Mouse (Mus musculus): ENCODE data around the gene Adamtsl3. TPM values are rescaled to one million over a fixed set of nuclear protein-coding genes. Genes with fewer than 3 reads are reported as not detected.

The Adamtsl3 gene
- polyA plus RNA-seq, 1 experiment: not detected

GRCm38 (mm10) chr7:82329831-82330230 lies 5.7 kb upstream of the Adamtsl3 start:
- Histone ChIP-seq H3K4me3 (ENCODE audit: insufficient read depth, low read length) (no peak overlapping the region), H3K27ac (ENCODE audit: insufficient read depth, low read depth, low read length) (no peak overlapping the region), H3K4me1 (ENCODE audit: control insufficient read depth, insufficient read depth, low read length) (no peaks in the 10 kb centered on the region)
- TF ChIP-seq POLR2A (IDR thresholded peaks at IDR 0.05; ENCODE audit: borderline replicate concordance, low read depth, low read length) (no peak), CTCF (IDR thresholded peaks at IDR 0.05; ENCODE audit: low read depth, low read length) (no peak)

GRCm38 (mm10) chr7:82330860-82331259 lies 4.6 kb upstream of the Adamtsl3 start:
- TF ChIP-seq CTCF (IDR thresholded peaks at IDR 0.05; ENCODE audit: low read depth, low read length) (no peak), POLR2A (IDR thresholded peaks at IDR 0.05; ENCODE audit: borderline replicate concordance, low read depth, low read length) (no peak)

GRCm38 (mm10) chr7:82334000-82334399 lies 1.5 kb upstream of the Adamtsl3 start:
- no peaks in the 10 kb centered on the region for H3K4me1 ChIP-seq (ENCODE audit: control insufficient read depth, insufficient read depth, low read length)
- no peak overlapping the region for H3K27ac ChIP-seq (ENCODE audit: insufficient read depth, low read depth, low read length)
- H3K4me3 ChIP-seq (ENCODE audit: insufficient read depth, low read length): no peak overlapping the region
- no peak for TF ChIP-seq POLR2A (IDR thresholded peaks at IDR 0.05; ENCODE audit: borderline replicate concordance, low read depth, low read length)
- TF ChIP-seq CTCF (IDR thresholded peaks at IDR 0.05; ENCODE audit: low read depth, low read length): no peak

More at GRCm38 (mm10) chr7:82330860-82331259, 4.6 kb upstream of the Adamtsl3 start:
- no peak overlapping the region for H3K4me3 ChIP-seq (ENCODE audit: insufficient read depth, low read length)
- no peak overlapping the region for H3K27ac ChIP-seq (ENCODE audit: insufficient read depth, low read depth, low read length)
- no peaks in the 10 kb centered on the region for H3K4me1 ChIP-seq (ENCODE audit: control insufficient read depth, insufficient read depth, low read length)

- TF ChIP-seq POLR2A (IDR thresholded peaks at IDR 0.05; ENCODE audit: borderline replicate concordance, low read depth, low read length): no peak
- no peak for TF ChIP-seq CTCF (IDR thresholded peaks at IDR 0.05; ENCODE audit: low read depth, low read length)
- no peaks in the 10 kb centered on the region for H3K4me1 ChIP-seq (ENCODE audit: control insufficient read depth, insufficient read depth, low read length)
- no peak overlapping the region for H3K27ac ChIP-seq (ENCODE audit: insufficient read depth, low read depth, low read length)
- H3K4me3 ChIP-seq (ENCODE audit: insufficient read depth, low read length): no peak overlapping the region
Measured at GRCm38 (mm10) chr7:82336132-82336531, 638 bp downstream of the Adamtsl3 start.

GRCm38 (mm10) chr7:82338121-82338520 lies 2.6 kb downstream of the Adamtsl3 start:
- H3K27ac ChIP-seq (ENCODE audit: insufficient read depth, low read depth, low read length): no peak overlapping the region
- H3K4me3 ChIP-seq (ENCODE audit: insufficient read depth, low read length): no peak overlapping the region
- TF ChIP-seq POLR2A (IDR thresholded peaks at IDR 0.05; ENCODE audit: borderline replicate concordance, low read depth, low read length) (no peak), CTCF (IDR thresholded peaks at IDR 0.05; ENCODE audit: low read depth, low read length) (no peak)
- H3K4me1 ChIP-seq (ENCODE audit: control insufficient read depth, insufficient read depth, low read length): no peaks in the 10 kb centered on the region

GRCm38 (mm10) chr7:82338532-82338931 lies 3.0 kb downstream of the Adamtsl3 start:
- no peaks in the 10 kb centered on the region for H3K4me1 ChIP-seq (ENCODE audit: control insufficient read depth, insufficient read depth, low read length)
- H3K27ac ChIP-seq (ENCODE audit: insufficient read depth, low read depth, low read length): no peak overlapping the region
- TF ChIP-seq CTCF (IDR thresholded peaks at IDR 0.05; ENCODE audit: low read depth, low read length) (no peak), POLR2A (IDR thresholded peaks at IDR 0.05; ENCODE audit: borderline replicate concordance, low read depth, low read length) (no peak)
- no peak overlapping the region for H3K4me3 ChIP-seq (ENCODE audit: insufficient read depth, low read length)

GRCm38 (mm10) chr7:82339214-82339613 lies 3.7 kb downstream of the Adamtsl3 start:
- Histone ChIP-seq H3K4me3 (ENCODE audit: insufficient read depth, low read length) (no peak overlapping the region), H3K4me1 (ENCODE audit: control insufficient read depth, insufficient read depth, low read length) (no peaks in the 10 kb centered on the region), H3K27ac (ENCODE audit: insufficient read depth, low read depth, low read length) (no peak overlapping the region)
- no peak for TF ChIP-seq CTCF (IDR thresholded peaks at IDR 0.05; ENCODE audit: low read depth, low read length)
- no peak for TF ChIP-seq POLR2A (IDR thresholded peaks at IDR 0.05; ENCODE audit: borderline replicate concordance, low read depth, low read length)

GRCm38 (mm10) chr7:82341476-82341875 lies 6.0 kb downstream of the Adamtsl3 start:
- Histone ChIP-seq H3K4me3 (ENCODE audit: insufficient read depth, low read length) (no peak overlapping the region), H3K27ac (ENCODE audit: insufficient read depth, low read depth, low read length) (no peak overlapping the region)
- TF ChIP-seq POLR2A (IDR thresholded peaks at IDR 0.05; ENCODE audit: borderline replicate concordance, low read depth, low read length): no peak
- no peak for TF ChIP-seq CTCF (IDR thresholded peaks at IDR 0.05; ENCODE audit: low read depth, low read length)

GRCm38 (mm10) chr7:82346706-82347105 lies 11.2 kb downstream of the Adamtsl3 start:
- H3K4me1 ChIP-seq (ENCODE audit: control insufficient read depth, insufficient read depth, low read length): no peaks in the 10 kb centered on the region
- H3K4me3 ChIP-seq (ENCODE audit: insufficient read depth, low read length): no peak overlapping the region
- TF ChIP-seq POLR2A (IDR thresholded peaks at IDR 0.05; ENCODE audit: borderline replicate concordance, low read depth, low read length) (no peak), CTCF (IDR thresholded peaks at IDR 0.05; ENCODE audit: low read depth, low read length) (no peak)
- H3K27ac ChIP-seq (ENCODE audit: insufficient read depth, low read depth, low read length): no peak overlapping the region

More at GRCm38 (mm10) chr7:82341476-82341875, 6.0 kb downstream of the Adamtsl3 start:
- no peaks in the 10 kb centered on the region for H3K4me1 ChIP-seq (ENCODE audit: control insufficient read depth, insufficient read depth, low read length)

- H3K4me1 ChIP-seq (ENCODE audit: control insufficient read depth, insufficient read depth, low read length): no peaks in the 10 kb centered on the region
- H3K27ac ChIP-seq (ENCODE audit: insufficient read depth, low read depth, low read length): no peak overlapping the region
- no peak overlapping the region for H3K4me3 ChIP-seq (ENCODE audit: insufficient read depth, low read length)
- no peak for TF ChIP-seq POLR2A (IDR thresholded peaks at IDR 0.05; ENCODE audit: borderline replicate concordance, low read depth, low read length)
Measured at GRCm38 (mm10) chr7:82349796-82350195, 14.3 kb downstream of the Adamtsl3 start.

- Histone ChIP-seq H3K4me3 (ENCODE audit: insufficient read depth, low read length) (no peak overlapping the region), H3K27ac (ENCODE audit: insufficient read depth, low read depth, low read length) (no peak overlapping the region), H3K4me1 (ENCODE audit: control insufficient read depth, insufficient read depth, low read length) (no peaks in the 10 kb centered on the region)
- TF ChIP-seq CTCF (IDR thresholded peaks at IDR 0.05; ENCODE audit: low read depth, low read length) (no peak), POLR2A (IDR thresholded peaks at IDR 0.05; ENCODE audit: borderline replicate concordance, low read depth, low read length) (no peak)
Measured at GRCm38 (mm10) chr7:82350421-82350820, 14.9 kb downstream of the Adamtsl3 start.
